Mouse (Mus musculus) left cerebral cortex, postnatal 4 days (tissue): ENCODE data around the gene Ror1. TPM values are rescaled to one million over a fixed set of nuclear protein-coding genes. Genes with fewer than 3 reads are reported as not detected.

ENCODE experiments used
- DNase-seq: peaks from one replicate; pipeline ENCODE4 v3.0.0-alpha.2; 2022
- intact Hi-C: fragments of 180-260 bp; cut with DNase I; formaldehyde crosslinking; loops from one replicate; pipeline ENCODE4 v1.15.1; 2025
- total RNA-seq, 2 experiments: library from RNA; stranded (reverse); gene quantifications; 2 replicates each; pipeline ENCODE4 v1.2.3; 2021

Gene Ror1
- total RNA-seq, 2 experiments from 2014 or later: 1.2 to 1.4 TPM

GRCm38 (mm10) chr4:100369541-100370174 is 274.1 kb downstream of the Ror1 start:
- no peak for DNase-seq
- intact Hi-C loops: no loop called here

- intact Hi-C loops: no loop called here
- peak; percentile 40 for DNase-seq
Observed at GRCm38 (mm10) chr4:100372806-100373205, 277.2 kb downstream of the Ror1 start.

GRCm38 (mm10) chr4:100373780-100374179 is 278.2 kb downstream of the Ror1 start:
- intact Hi-C loops: no loop called here
- DNase-seq: no peak

GRCm38 (mm10) chr4:100375286-100375685 is 279.7 kb downstream of the Ror1 start:
- intact Hi-C loops: no loop called here
- DNase-seq: peak; percentile 46

- intact Hi-C loops: no loop called here
- DNase-seq: no peak
Observed at GRCm38 (mm10) chr4:100376163-100376562, 280.6 kb downstream of the Ror1 start.

GRCm38 (mm10) chr4:100377231-100377630 is 281.6 kb downstream of the Ror1 start:
- DNase-seq: no peak
- intact Hi-C loops: no loop called here

GRCm38 (mm10) chr4:100377996-100378395 is 282.4 kb downstream of the Ror1 start:
- intact Hi-C loops: no loop called here
- DNase-seq: peak; percentile 26

- DNase-seq: no peak
- intact Hi-C loops: no loop called here
Observed at GRCm38 (mm10) chr4:100381760-100382159, 286.2 kb downstream of the Ror1 start.

- DNase-seq: no peak
- intact Hi-C loops: no loop called here
Observed at GRCm38 (mm10) chr4:100386272-100386988, 290.8 kb downstream of the Ror1 start.

- intact Hi-C loops: no loop called here
- DNase-seq: no peak
Observed at GRCm38 (mm10) chr4:100390436-100390835, 294.8 kb downstream of the Ror1 start.

GRCm38 (mm10) chr4:100391021-100391420 is 295.4 kb downstream of the Ror1 start:
- intact Hi-C loops: no loop called here

GRCm38 (mm10) chr4:100393374-100394061 is 297.9 kb downstream of the Ror1 start:
- intact Hi-C loops: no loop called here

More at GRCm38 (mm10) chr4:100391021-100391420, 295.4 kb downstream of the Ror1 start:
- no peak for DNase-seq

GRCm38 (mm10) chr4:100395407-100395806 is 299.8 kb downstream of the Ror1 start:
- intact Hi-C loops: no loop called here
- no peak for DNase-seq

More at GRCm38 (mm10) chr4:100393374-100394061, 297.9 kb downstream of the Ror1 start:
- no peak for DNase-seq

GRCm38 (mm10) chr4:100398079-100398478 is 302.5 kb downstream of the Ror1 start:
- intact Hi-C loops: no loop called here
- DNase-seq: no peak

- intact Hi-C loops: no loop called here
- no peak for DNase-seq
Observed at GRCm38 (mm10) chr4:100401078-100401477, 305.5 kb downstream of the Ror1 start.

GRCm38 (mm10) chr4:100401581-100402470 is 306.2 kb downstream of the Ror1 start:
- intact Hi-C loops: no loop called here

GRCm38 (mm10) chr4:100407261-100407874 is 311.8 kb downstream of the Ror1 start:
- intact Hi-C loops: loop anchor here (5.0 kb wide), 2 partner anchors 310 to 380 kb away; partner anchors contain the start of gene Ror1
- peak; percentile 77 for DNase-seq

More at GRCm38 (mm10) chr4:100401581-100402470, 306.2 kb downstream of the Ror1 start:
- no peak for DNase-seq

- intact Hi-C loops: loop anchor here (5.0 kb wide), 2 partner anchors 312 to 382 kb away; partner anchors contain the start of gene Ror1
- no peak for DNase-seq
Observed at GRCm38 (mm10) chr4:100409521-100409920, 313.9 kb downstream of the Ror1 start.

- no peak for DNase-seq
- intact Hi-C loops: loop anchor here (10.0 kb wide), 1 partner anchor 113 kb away; no protein-coding TSS in a partner anchor
Observed at GRCm38 (mm10) chr4:100411841-100412539, 316.4 kb downstream of the Ror1 start.
